Mouse (Mus musculus) stomach, postnatal 0 days (tissue): ENCODE measurements around the gene Chd1.

Experiments
- CTCF ChIP-seq: IDR thresholded peaks from 2 replicates; pipeline ENCODE4 v1.5.1; 2016; ENCODE audit warnings: antibody characterized with exemption, low read depth, mild to moderate bottlenecking, moderate library complexity
- EP300 ChIP-seq: optimal IDR thresholded peaks from 2 replicates; pipeline ENCODE3; 2016; ENCODE audit warnings: antibody characterized with exemption

- no peak for TF ChIP-seq CTCF
- TF ChIP-seq EP300, result no peak
Observed at GRCm38 (mm10) chr17:15808468-15809374, 104.0 kb downstream of the Chd1 start.
